ENCODE assay signal across 8 mouse cellular contexts in genomic region chr11:103773387-103774227, GRCm38 (mm10). TPM values are rescaled to one million over a fixed set of nuclear protein-coding genes. Genes with fewer than 3 reads are reported as not detected.
A peak's percentile ranks its signal among the peaks of the same experiment; 100 is the strongest.
DNase-seq lines count a peak whose midpoint lies in the region; ATAC-seq and TF ChIP-seq lines count a peak whose summit lies in the region.

Gene Wnt3, plus strand, starts transcription at chr11:103774150.

- ATAC-seq in CD4-positive, CD25-positive, alpha-beta regulatory T cell, adult 4 months: peak; percentile 59
- ATAC-seq in embryonic facial prominence, embryonic 11.5 days (replicated peaks; ENCODE audit: insufficient number of reproducible peaks, low FRiP score, low TSS enrichment, low read depth): 0 out of 2 replicates have a peak, but pooled peaks have one; percentile 61

- WGBS in embryonic facial prominence, embryonic 11.5 days: under 1% methylated on average over 60 of the region's 60 CpGs
- WGBS in limb, embryonic 10.5 days: under 1% methylated on average over 60 of the region's 60 CpGs
- 2% methylated on average over 60 of the region's 60 CpGs for WGBS in olfactory bulb, adult 2 months

- H3K9ac ChIP-seq in embryonic facial prominence, embryonic 11.5 days (replicated peaks; ENCODE audit: low read length): peak within 1 kb of the TSS; percentile 22; the same call in 1 of the 2 replicates

- peak; percentile 42 for DNase-seq in adrenal gland, postnatal 14 days
- no peak for DNase-seq in adrenal gland, adult 18-20 months (ENCODE audit: low spot score in 2 of 2)
- peak; percentile 55 for DNase-seq in embryonic facial prominence, embryonic 11.5 days (ENCODE audit: low spot score)
- peak; percentile 70 for DNase-seq in limb, embryonic 10.5 days (ENCODE audit: low spot score)
- no peak for DNase-seq in spleen, adult 18-20 months
- no peak for DNase-seq in left cerebral cortex, adult 18-20 months (ENCODE audit: low spot score in 2 of 2)

- no peak within 1 kb of the TSS for H3K27ac ChIP-seq in embryonic facial prominence, embryonic 11.5 days (replicated peaks; ENCODE audit: low read depth, low read length)
- H3K27ac ChIP-seq in limb, embryonic 10.5 days: no peak within 1 kb of the TSS
- H3K27ac ChIP-seq in olfactory bulb, adult 2 months (ENCODE audit: insufficient read depth, low read depth, low read length): no peak within 1 kb of the TSS

- H3K9me3 ChIP-seq in embryonic facial prominence, embryonic 11.5 days (replicated peaks; ENCODE audit: control insufficient read depth, low read length): no peaks in the 10 kb centered on the region
- H3K9me3 ChIP-seq in limb, embryonic 10.5 days (replicated peaks): no peaks in the 10 kb centered on the region

- H3K4me2 ChIP-seq in embryonic facial prominence, embryonic 11.5 days (ENCODE audit: low read depth, low read length): peak within 1 kb of the TSS; percentile 54

- H3K4me3 ChIP-seq in embryonic facial prominence, embryonic 11.5 days (ENCODE audit: low read depth, low read length): peak within 1 kb of the TSS; percentile 34
- peak within 1 kb of the TSS; percentile 41 for H3K4me3 ChIP-seq in limb, embryonic 10.5 days
- peak within 1 kb of the TSS; percentile 21 for H3K4me3 ChIP-seq in olfactory bulb, adult 2 months (ENCODE audit: insufficient read depth, low read depth, low read length)

- no peaks in the 10 kb centered on the region for H3K36me3 ChIP-seq in embryonic facial prominence, embryonic 11.5 days (replicated peaks; ENCODE audit: control insufficient read depth, insufficient read depth, low read depth, low read length)
- no peaks in the 10 kb centered on the region for H3K36me3 ChIP-seq in limb, embryonic 10.5 days

- peaks cover 63% of the 10 kb centered on the region for H3K27me3 ChIP-seq in embryonic facial prominence, embryonic 11.5 days (ENCODE audit: control insufficient read depth, insufficient read depth, low read length)
- H3K27me3 ChIP-seq in limb, embryonic 10.5 days (ENCODE audit: low read depth, poor library complexity, severe bottlenecking): peaks cover 100% of the 10 kb centered on the region

- no peaks in the 10 kb centered on the region; the same call in none of the 2 replicates for H3K4me1 ChIP-seq in embryonic facial prominence, embryonic 11.5 days (ENCODE audit: control insufficient read depth, insufficient read depth, low read length)
- peaks cover 39% of the 10 kb centered on the region for H3K4me1 ChIP-seq in limb, embryonic 10.5 days
- peaks cover 26% of the 10 kb centered on the region for H3K4me1 ChIP-seq in olfactory bulb, adult 2 months (ENCODE audit: control insufficient read depth, insufficient read depth, low read length)

- no peak for TF ChIP-seq POLR2A in olfactory bulb, adult 2 months (IDR thresholded peaks at IDR 0.05; ENCODE audit: insufficient read depth, low read depth, low read length)

- no peak for TF ChIP-seq CTCF in olfactory bulb, adult 2 months (IDR thresholded peaks at IDR 0.05; ENCODE audit: insufficient read depth, low read depth, low read length)

RNA-seq across cellular contexts. Expression of gene Wnt3, which starts in this region (rescaled TPM):
- total RNA-seq in adrenal gland, postnatal 14 days (2021): 0.15 TPM in 1 of 2 replicates, not detected in the other
- total RNA-seq in adrenal gland, adult 18-20 months (2021): under 1 TPM in 1 of 2 experiments, not detected in 1; 0.58 TPM
- 1 to 10 TPM; 2.4 to 3.8 TPM for polyA plus RNA-seq in CD4-positive, CD25-positive, alpha-beta regulatory T cell, adult 4 months (2017; shearing (Covaris generic))
- polyA plus RNA-seq in embryonic facial prominence, embryonic 11.5 days (2014; fragmentation: Nextera tagmentation; extraction: Ambion mirVana): 4.7 and 5.3 TPM in 2 replicates
- 5.3 and 5.8 TPM in 2 replicates for polyA plus RNA-seq in limb, embryonic 10.5 days (2016; fragmentation: Nextera tagmentation; extraction: Ambion mirVana)
- polyA plus RNA-seq in olfactory bulb, adult 2 months (2012; ENCODE audit: insufficient read depth, insufficient read length, low replicate concordance, missing spikeins): not detected in 2 replicates
- total RNA-seq in left cerebral cortex, adult 18-20 months (2021): under 1 TPM; 0.86 to 0.98 TPM

Comparison
In these comparisons a context has a peak if more than half of its experiments do, and no peak if none do; other contexts are left out.
1. Peak in DNase-seq in adrenal gland, postnatal 14 days; RNA of the gene not detected or under 1 TPM.
2. DNase-seq: peak in embryonic facial prominence, embryonic 11.5 days (single experiment) and limb, embryonic 10.5 days (single experiment); none in adrenal gland, adult 18-20 months (0 of 2), spleen, adult 18-20 months (0 of 2) and left cerebral cortex, adult 18-20 months (0 of 2).
3. Peak in every context shown above with its lines, with median percentiles within 50 percentile points of each other: H3K4me3 ChIP-seq.